Mouse (Mus musculus): ENCODE measurements at regions not wholly inside any gene's neighbourhood (a gene's known extent, or its start where the extent isn't known, plus 50 kb on each side); places are given as distances from the start of the nearest gene placed in this dataset.

GRCm38 (mm10) chr8:109053608-109054007 lies 440.2 kb upstream of the Pmfbp1 start:
- no peak for TF ChIP-seq MYOG (IDR thresholded peaks at IDR 0.05; ENCODE audit: control insufficient read depth in 1 of 3, insufficient read depth in 1 of 3, insufficient read length in 2 of 3, low read depth in 2 of 3)
- TF ChIP-seq MAX (IDR thresholded peaks at IDR 0.05; ENCODE audit: low read depth): no peak
- TF ChIP-seq POLR2A (IDR thresholded peaks at IDR 0.05; ENCODE audit: insufficient read length, low read depth): no peak
- TF ChIP-seq USF1 (IDR thresholded peaks at IDR 0.05; ENCODE audit: low read depth): no peak
- TF ChIP-seq CEBPB (IDR thresholded peaks at IDR 0.05; ENCODE audit: insufficient read depth, poor library complexity, severe bottlenecking): no peak
